Mouse (Mus musculus) embryonic facial prominence, embryonic 11.5 days (tissue): ENCODE results near the gene Flot1. TPM values are rescaled to one million over a fixed set of nuclear protein-coding genes. Genes with fewer than 3 reads are reported as not detected.

ENCODE experiments used
- ATAC-seq: fragments of 200-750 bp; cut with Nextera tagmentation; replicated peaks from 2 replicates; pipeline ENCODE4 v1.8.0; 2017; ENCODE audit warnings: low read depth; ENCODE audit not compliant: insufficient number of reproducible peaks, low FRiP score, low TSS enrichment
- DNase-seq: peaks from one replicate; pipeline ENCODE4 v3.0.0-alpha.2; 2015; ENCODE audit warnings: low spot score
- H3K27ac ChIP-seq: fragments of 300-500 bp; sonication (generic); replicated peaks from 2 replicates; pipeline ENCODE4 v1.5.1; 2014; ENCODE audit warnings: mild to moderate bottlenecking, low read depth, low read length, control low read depth
- H3K27me3 ChIP-seq: fragments of 300-500 bp; sonication (generic); 2 replicates; pipeline ENCODE4 v1.6.1; 2014; ENCODE audit warnings: mild to moderate bottlenecking, low read length, moderate library complexity, mixed read lengths; ENCODE audit not compliant: control insufficient read depth, insufficient read depth
- H3K36me3 ChIP-seq: fragments of 300-500 bp; sonication (generic); replicated peaks from 2 replicates; pipeline ENCODE4 v1.6.1; 2014; ENCODE audit warnings: low read depth, mild to moderate bottlenecking, low read length, moderate library complexity, mixed read lengths; ENCODE audit not compliant: control insufficient read depth, insufficient read depth
- H3K4me1 ChIP-seq: fragments of 300-500 bp; sonication (generic); 2 replicates; pipeline ENCODE4 v1.6.1; 2014; ENCODE audit warnings: low read length, mixed read lengths; ENCODE audit not compliant: control insufficient read depth, insufficient read depth
- H3K4me2 ChIP-seq: fragments of 300-500 bp; sonication (generic); 2 replicates; pipeline ENCODE4 v1.6.1; 2014; ENCODE audit warnings: low read depth, mild to moderate bottlenecking, control low read depth, low read length, moderate library complexity
- H3K4me3 ChIP-seq: fragments of 300-500 bp; sonication (generic); 2 replicates; pipeline ENCODE4 v1.5.1; 2014; ENCODE audit warnings: low read depth, low read length, control low read depth
- H3K9ac ChIP-seq: fragments of 300-500 bp; sonication (generic); replicated peaks from 2 replicates; pipeline ENCODE4 v1.6.1; 2014; ENCODE audit warnings: mild to moderate bottlenecking, control low read depth, low read length
- H3K9me3 ChIP-seq: fragments of 300-500 bp; sonication (generic); replicated peaks from 2 replicates; pipeline ENCODE4 v1.6.1; 2016; ENCODE audit warnings: mild to moderate bottlenecking, low read length, inconsistent platforms, mixed read lengths; ENCODE audit not compliant: control insufficient read depth
- WGBS: fragments of 180-500 bp; shearing (Covaris S2); extraction: QIAGEN DNeasy Blood & Tissue Kit; methylation state at CpG from one replicate; pipeline ENCODE4 v1.1.7; 2014; 5-methylcytosine and 5-hydroxymethylcytosine counted together
- microRNA-seq: library from miRNA; unstranded; fragments of <30 nt; microRNA quantifications from one replicate; pipeline ENCODE4, GENCODE M21; 2016; ENCODE audit warnings: borderline number of aligned reads
- polyA plus RNA-seq: library from polyadenylated mRNA; unstranded; fragments of >200 nt; fragmentation: Nextera tagmentation; extraction: Ambion mirVana; gene quantifications from 2 replicates; pipeline ENCODE4 v1.2.1, GENCODE M21; 2014

Flot1 gene
- polyA plus RNA-seq, 1 experiment from 2014 or later: 53.8 TPM

GRCm38 (mm10) chr17:35873774-35874519 is 50.9 kb downstream of the Flot1 start:
- Histone ChIP-seq H3K4me1 (peaks cover 3% of the 10 kb centered on the region; the same call in 1 of the 2 replicates), H3K36me3 (peaks cover 7% of the 10 kb centered on the region), H3K27me3 (no peaks in the 10 kb centered on the region), H3K9me3 (no peaks in the 10 kb centered on the region; the same call in 1 of the 2 replicates), H3K27ac (no peak overlapping the region), H3K9ac (no peak overlapping the region), H3K4me2 (no peak overlapping the region), H3K4me3 (no peak overlapping the region)
- DNase-seq (peak; percentile 86), ATAC-seq (no peak)
- WGBS: 32% methylated on average over 21 of the region's 21 CpGs

GRCm38 (mm10) chr17:35874721-35875120 is 51.7 kb downstream of the Flot1 start:
- no peak for ATAC-seq
- no peak overlapping the region for H3K4me2 ChIP-seq
- peaks cover 7% of the 10 kb centered on the region for H3K36me3 ChIP-seq
- peaks cover 3% of the 10 kb centered on the region; the same call in 1 of the 2 replicates for H3K4me1 ChIP-seq
- no peak overlapping the region for H3K27ac ChIP-seq
- DNase-seq: no peak
- no peaks in the 10 kb centered on the region; the same call in 1 of the 2 replicates for H3K9me3 ChIP-seq
- H3K4me3 ChIP-seq: no peak overlapping the region
- H3K27me3 ChIP-seq: no peaks in the 10 kb centered on the region
- H3K9ac ChIP-seq: no peak overlapping the region
- 90% methylated on average over 6 of the region's 6 CpGs for WGBS

- Histone ChIP-seq H3K36me3 (peaks cover 3% of the 10 kb centered on the region; the same call in 1 of the 2 replicates), H3K4me2 (peak within 1 kb of the TSS; percentile 38), H3K9ac (peak within 1 kb of the TSS; percentile 75), H3K4me1 (no peaks in the 10 kb centered on the region), H3K27me3 (no peaks in the 10 kb centered on the region), H3K4me3 (peak within 1 kb of the TSS; percentile 86), H3K27ac (no peak within 1 kb of the TSS; the same call in 1 of the 2 replicates), H3K9me3 (no peaks in the 10 kb centered on the region)
- ATAC-seq (peak; percentile 85), DNase-seq (peak; percentile 97)
- WGBS: 6% methylated on average over 66 of the region's 66 CpGs
Observed at GRCm38 (mm10) chr17:35879245-35880057, 56.4 kb downstream of the Flot1 start, which contains the start of gene Dhx16. Dhx16 (plus strand) TSS chr17:35879819.

Small RNA genes within 50 kb of the gene (microRNA-seq; reads per million reads assigned to microRNA genes)
- 1.9 reads per million for gene Gm28033

Other genes with a start within 250 kb of the Flot1 start
- gene Sfta2, start 221.7 kb upstream of the Flot1 start, polyA plus RNA-seq: not detected in 2 replicates
- not detected in 2 replicates for gene Gm9573, start 196.6 kb upstream of the Flot1 start, polyA plus RNA-seq
- gene Mucl3, start 179.5 kb upstream of the Flot1 start, polyA plus RNA-seq: 0.13 and 0.28 TPM in 2 replicates
- gene Vars2, start 155.6 kb upstream of the Flot1 start, polyA plus RNA-seq: 9.1 and 10.4 TPM in 2 replicates
- 43.3 and 53.4 TPM in 2 replicates for gene Gtf2h4, start 149.5 kb upstream of the Flot1 start, polyA plus RNA-seq
- 20.4 and 24.6 TPM in 2 replicates for gene Ddr1, start 118.6 kb upstream of the Flot1 start, polyA plus RNA-seq
- gene Ier3, start 1.5 kb upstream of the Flot1 start, polyA plus RNA-seq: 2.7 and 3.4 TPM in 2 replicates
- gene Tubb5, start 15.1 kb downstream of the Flot1 start, polyA plus RNA-seq: 1,420 and 1,481 TPM in 2 replicates
- 22.2 and 23.4 TPM in 2 replicates for gene Mdc1, start 18.3 kb downstream of the Flot1 start, polyA plus RNA-seq
- 48.8 and 53.2 TPM in 2 replicates for gene Nrm, start 38.1 kb downstream of the Flot1 start, polyA plus RNA-seq
- gene Ppp1r18, start 42.4 kb downstream of the Flot1 start, polyA plus RNA-seq: 24.1 and 24.6 TPM in 2 replicates
- 38.6 and 47.2 TPM in 2 replicates for gene Dhx16, start 56.6 kb downstream of the Flot1 start, polyA plus RNA-seq
- gene 2310061I04Rik, start 74.2 kb downstream of the Flot1 start, polyA plus RNA-seq: 21.2 and 25.6 TPM in 2 replicates
- 101 and 108 TPM in 2 replicates for gene Atat1, start 86.8 kb downstream of the Flot1 start, polyA plus RNA-seq
- gene Mrps18b, start 93.2 kb downstream of the Flot1 start, polyA plus RNA-seq: 69.5 and 72.0 TPM in 2 replicates
- gene Ppp1r10, start 93.2 kb downstream of the Flot1 start, polyA plus RNA-seq: 38.1 and 38.2 TPM in 2 replicates
- 96.7 and 112 TPM in 2 replicates for gene Abcf1, start 146.5 kb downstream of the Flot1 start, polyA plus RNA-seq
- 31.3 and 32.3 TPM in 2 replicates for gene Gnl1, start 156.6 kb downstream of the Flot1 start, polyA plus RNA-seq
- gene Prr3, start 157.0 kb downstream of the Flot1 start, polyA plus RNA-seq: 37.7 and 38.2 TPM in 2 replicates
- 2.2 and 2.4 TPM in 2 replicates for gene H2-T24, start 197.3 kb downstream of the Flot1 start, polyA plus RNA-seq
- gene H2-T23, start 209.6 kb downstream of the Flot1 start, polyA plus RNA-seq: 3.7 and 3.9 TPM in 2 replicates
- gene H2-T22, start 219.5 kb downstream of the Flot1 start, polyA plus RNA-seq: 12.7 and 13.2 TPM in 2 replicates
- gene Gm6034, start 219.7 kb downstream of the Flot1 start, polyA plus RNA-seq: not detected in 2 replicates
- gene Gm11127, start 235.1 kb downstream of the Flot1 start, polyA plus RNA-seq: 0.20 TPM in 1 of 2 replicates, not detected in the other